Mouse (Mus musculus) stomach, embryonic 14.5 days (tissue): ENCODE results near the gene Tcl1b1. TPM values are rescaled to one million over a fixed set of nuclear protein-coding genes. Genes with fewer than 3 reads are reported as not detected.
"Not testable (repeated sequence)": the region's sequence is repeated elsewhere in the genome, so short reads cannot be mapped to it uniquely, and the experiment has no call there.

Experiments used
- ATAC-seq: fragments of 200-750 bp; cut with Nextera tagmentation; 2 replicates; pipeline ENCODE4 v1.8.0; 2017; ENCODE audit warnings: low read depth, moderate TSS enrichment; ENCODE audit not compliant: insufficient number of reproducible peaks, insufficient read depth, low FRiP score
- H3K27ac ChIP-seq: fragments of 300-500 bp; sonication (generic); 2 replicates; pipeline ENCODE4 v1.5.1; 2014; ENCODE audit warnings: mild to moderate bottlenecking, low read length, moderate library complexity, mixed read lengths
- H3K27me3 ChIP-seq: fragments of 300-500 bp; sonication (generic); 2 replicates; pipeline ENCODE4 v1.6.1; 2014; ENCODE audit warnings: low read length, control low read depth, mixed read lengths; ENCODE audit not compliant: control insufficient read depth, insufficient read depth
- H3K36me3 ChIP-seq: fragments of 300-500 bp; sonication (generic); 2 replicates; pipeline ENCODE4 v1.6.1; 2014; ENCODE audit warnings: mild to moderate bottlenecking, control low read depth, low read length, moderate library complexity, mixed read lengths; ENCODE audit not compliant: control insufficient read depth, insufficient read depth
- H3K4me1 ChIP-seq: fragments of 300-500 bp; sonication (generic); 2 replicates; pipeline ENCODE4 v1.6.1; 2014; ENCODE audit warnings: low read length, control low read depth, mixed read lengths; ENCODE audit not compliant: control insufficient read depth, insufficient read depth
- H3K4me2 ChIP-seq: fragments of 300-500 bp; sonication (generic); replicated peaks from 2 replicates; pipeline ENCODE4 v1.6.1; 2014; ENCODE audit warnings: low read depth, low read length, control low read depth
- H3K4me3 ChIP-seq: fragments of 300-500 bp; sonication (generic); 2 replicates; pipeline ENCODE4 v1.5.1; 2014; ENCODE audit warnings: low read depth, low read length, control low read depth
- H3K9ac ChIP-seq: fragments of 300-500 bp; sonication (generic); replicated peaks from 2 replicates; pipeline ENCODE4 v1.6.1; 2014; ENCODE audit warnings: low read depth, mild to moderate bottlenecking, control low read depth, low read length, moderate library complexity, mixed read lengths
- H3K9me3 ChIP-seq: fragments of 300-500 bp; sonication (generic); 2 replicates; pipeline ENCODE4 v1.6.1; 2016; ENCODE audit warnings: low read depth, low read length, control low read depth; ENCODE audit not compliant: control insufficient read depth
- WGBS: fragments of 180-500 bp; shearing (Covaris S2); extraction: QIAGEN DNeasy Blood & Tissue Kit; methylation state at CpG from one replicate; pipeline ENCODE4 v1.1.7; 2014; 5-methylcytosine and 5-hydroxymethylcytosine counted together
- polyA plus RNA-seq: library from polyadenylated mRNA; unstranded; fragments of >200 nt; fragmentation: Nextera tagmentation; extraction: Ambion mirVana; gene quantifications from 2 replicates; pipeline ENCODE4 v1.2.1, GENCODE M21; 2014

Tcl1b1 gene
- polyA plus RNA-seq, 1 experiment from 2014 or later: not detected

DNA sequence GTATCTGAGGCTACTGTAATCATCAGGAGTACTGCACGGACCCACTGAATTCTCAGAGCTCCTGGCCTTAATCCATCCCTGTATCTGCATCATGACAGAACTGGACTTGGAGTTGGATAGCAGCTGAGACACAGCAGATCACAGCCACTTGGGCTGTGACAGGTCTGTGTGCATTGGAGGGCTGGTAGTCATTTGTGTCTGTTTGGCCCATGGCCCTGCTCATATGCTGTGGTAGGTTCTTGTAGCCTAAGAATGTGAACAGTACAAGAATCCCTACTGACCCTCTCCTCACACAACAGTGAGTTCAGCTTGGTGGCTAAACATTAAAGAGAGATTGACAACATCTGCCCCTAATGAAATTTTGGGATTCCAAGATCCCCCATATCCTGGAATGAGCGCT lies 13.9 kb downstream of the Tcl1b1 start:
- 85% methylated on average over 2 of the region's 2 CpGs for WGBS
- Histone ChIP-seq H3K9me3 (no peaks in the 10 kb centered on the region), H3K4me1 (no peaks in the 10 kb centered on the region), H3K4me3 (no peak overlapping the region), H3K4me2 (no peak overlapping the region), H3K27ac (no peak overlapping the region), H3K27me3 (no peaks in the 10 kb centered on the region), H3K9ac (no peak overlapping the region), H3K36me3 (no peaks in the 10 kb centered on the region)
- no peak for ATAC-seq

DNA sequence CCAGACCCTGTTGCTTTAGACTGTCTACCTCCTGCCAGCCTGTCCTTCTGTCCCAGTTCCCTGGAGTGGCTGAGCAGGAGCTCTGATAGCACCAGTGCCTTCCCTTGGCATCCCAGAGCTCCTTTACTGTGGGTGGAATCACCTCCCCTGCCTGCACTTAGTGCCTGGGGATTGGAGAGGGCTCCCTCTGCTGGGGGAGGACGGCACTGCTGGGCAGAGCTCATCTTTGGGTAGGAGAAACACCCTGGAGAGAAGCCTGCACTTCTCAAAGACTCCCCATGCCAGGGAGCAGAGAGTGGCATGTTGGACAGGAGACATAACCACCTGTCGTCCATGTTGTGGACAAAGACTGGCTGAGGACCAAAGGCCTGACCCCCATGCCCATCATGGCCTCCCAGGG lies 14.8 kb downstream of the Tcl1b1 start:
- H3K9me3 ChIP-seq, ATAC-seq, H3K36me3 ChIP-seq, H3K27ac ChIP-seq, H3K9ac ChIP-seq, H3K4me2 ChIP-seq, H3K27me3 ChIP-seq, H3K4me3 ChIP-seq, H3K4me1 ChIP-seq: not testable (repeated sequence)
- WGBS: 21% methylated on average over 2 of the region's 2 CpGs

DNA sequence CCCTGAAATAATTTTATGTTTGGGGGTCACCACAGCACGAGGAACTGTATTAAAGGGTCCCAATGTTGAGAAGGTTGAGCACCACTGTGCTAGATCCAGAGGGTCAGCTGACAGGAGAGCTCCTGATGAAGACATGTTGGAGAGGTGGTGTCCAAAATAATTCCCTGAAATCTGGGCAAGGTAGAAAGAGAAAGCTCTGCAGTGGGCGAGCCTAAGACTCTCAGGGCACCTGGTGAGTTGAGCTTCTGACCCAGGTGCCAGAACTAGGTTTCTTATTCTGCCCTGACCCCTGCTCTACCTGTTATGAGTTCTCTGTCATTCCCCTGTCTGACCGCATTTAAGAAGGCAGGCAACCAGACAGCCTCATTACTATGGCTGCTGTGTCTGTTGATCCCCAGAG lies 16.6 kb downstream of the Tcl1b1 start, which contains the start of gene Tcl1b5:
Gene Tcl1b5 (plus strand): TSS at position 301 of the 400 bp plus-strand sequence.
- H3K4me1 ChIP-seq, H3K9ac ChIP-seq, ATAC-seq, H3K36me3 ChIP-seq, H3K4me3 ChIP-seq, H3K9me3 ChIP-seq, H3K27me3 ChIP-seq, H3K4me2 ChIP-seq, H3K27ac ChIP-seq: not testable (repeated sequence)
- 59% methylated on average over 3 of the region's 3 CpGs for WGBS

DNA sequence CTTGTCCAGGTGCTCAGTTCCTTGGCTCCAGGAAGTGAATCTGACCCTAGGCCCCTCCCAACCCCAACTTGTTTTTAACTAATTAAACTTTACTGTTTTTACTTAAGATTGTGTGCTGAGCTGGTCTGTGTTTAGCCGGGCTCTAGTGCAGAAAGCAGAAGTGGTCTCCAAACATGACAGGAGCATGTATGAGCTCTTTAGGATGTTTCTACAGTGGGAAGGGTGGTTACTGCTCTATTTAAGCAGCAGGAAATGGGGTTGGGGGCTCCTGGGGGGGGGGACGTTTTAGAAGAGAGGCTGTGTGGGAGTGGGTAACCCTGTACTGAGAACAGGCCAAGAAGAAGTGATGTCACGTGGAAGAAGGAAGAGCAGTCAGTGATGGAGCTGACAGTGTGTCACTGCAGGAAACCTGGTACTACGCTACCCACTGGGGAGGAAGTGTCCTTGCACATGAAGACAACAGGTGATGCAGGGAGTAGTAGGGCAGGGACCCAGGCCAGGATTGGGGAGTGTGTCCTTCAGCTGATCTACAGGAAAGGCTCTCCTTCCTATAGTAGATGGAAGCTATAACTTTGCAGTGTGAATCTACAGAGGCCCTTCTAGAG lies 21.7 kb downstream of the Tcl1b1 start:
- H3K9me3 ChIP-seq, H3K36me3 ChIP-seq, H3K27me3 ChIP-seq, H3K9ac ChIP-seq, H3K4me2 ChIP-seq, ATAC-seq, H3K4me3 ChIP-seq, H3K27ac ChIP-seq, H3K4me1 ChIP-seq: not testable (repeated sequence)
- 61% methylated on average over 4 of the region's 4 CpGs for WGBS

DNA sequence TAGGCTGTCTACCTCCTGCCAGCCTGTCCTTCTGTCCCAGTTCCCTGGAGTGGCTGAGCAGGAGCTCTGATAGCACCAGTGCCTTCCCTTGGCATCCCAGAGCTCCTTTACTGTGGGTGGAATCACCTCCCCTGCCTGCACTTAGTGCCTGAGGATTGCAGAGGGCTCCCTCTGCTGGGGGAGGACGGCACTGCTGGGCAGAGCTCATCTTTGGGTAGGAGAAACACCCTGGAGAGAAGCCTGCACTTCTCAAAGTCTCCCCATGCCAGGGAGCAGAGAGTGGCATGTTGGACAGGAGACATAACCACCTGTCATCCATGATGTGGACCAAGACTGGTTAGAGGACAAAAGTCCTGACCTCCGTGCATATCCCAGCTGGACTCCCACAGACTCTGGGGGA lies 29.5 kb downstream of the Tcl1b1 start:
- H3K9me3 ChIP-seq, H3K4me1 ChIP-seq, H3K27ac ChIP-seq, H3K27me3 ChIP-seq, H3K9ac ChIP-seq, H3K4me3 ChIP-seq, H3K4me2 ChIP-seq, H3K36me3 ChIP-seq, ATAC-seq: not testable (repeated sequence)
- 48% methylated on average over 2 of the region's 2 CpGs for WGBS

DNA sequence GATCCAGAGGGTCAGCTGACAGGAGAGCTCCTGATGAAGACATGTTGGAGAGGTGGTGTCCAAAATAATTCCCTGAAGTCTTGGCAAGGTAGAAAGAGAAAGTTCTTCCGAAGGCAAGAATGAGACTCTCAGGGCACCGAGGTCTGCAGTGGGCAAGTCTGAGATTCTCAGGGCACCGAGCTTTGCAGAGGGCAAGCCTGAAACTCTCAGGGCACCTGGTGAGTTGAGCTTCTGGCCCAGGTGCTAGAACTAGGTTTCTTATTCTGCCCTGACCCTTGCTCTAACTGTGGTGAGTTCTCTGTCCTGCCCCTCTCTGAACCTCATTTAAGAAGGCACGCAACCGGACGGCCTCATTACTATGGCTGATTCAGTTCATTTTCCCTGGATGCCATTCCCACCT lies 31.3 kb downstream of the Tcl1b1 start, which contains the start of gene Tcl1b3:
Gene Tcl1b3 (plus strand): TSS at position 301 of the 400 bp plus-strand sequence.
- H3K27me3 ChIP-seq, ATAC-seq, H3K4me3 ChIP-seq, H3K4me2 ChIP-seq, H3K9me3 ChIP-seq, H3K9ac ChIP-seq, H3K4me1 ChIP-seq, H3K27ac ChIP-seq, H3K36me3 ChIP-seq: not testable (repeated sequence)
- WGBS: 93% methylated on average over 6 of the region's 6 CpGs

DNA sequence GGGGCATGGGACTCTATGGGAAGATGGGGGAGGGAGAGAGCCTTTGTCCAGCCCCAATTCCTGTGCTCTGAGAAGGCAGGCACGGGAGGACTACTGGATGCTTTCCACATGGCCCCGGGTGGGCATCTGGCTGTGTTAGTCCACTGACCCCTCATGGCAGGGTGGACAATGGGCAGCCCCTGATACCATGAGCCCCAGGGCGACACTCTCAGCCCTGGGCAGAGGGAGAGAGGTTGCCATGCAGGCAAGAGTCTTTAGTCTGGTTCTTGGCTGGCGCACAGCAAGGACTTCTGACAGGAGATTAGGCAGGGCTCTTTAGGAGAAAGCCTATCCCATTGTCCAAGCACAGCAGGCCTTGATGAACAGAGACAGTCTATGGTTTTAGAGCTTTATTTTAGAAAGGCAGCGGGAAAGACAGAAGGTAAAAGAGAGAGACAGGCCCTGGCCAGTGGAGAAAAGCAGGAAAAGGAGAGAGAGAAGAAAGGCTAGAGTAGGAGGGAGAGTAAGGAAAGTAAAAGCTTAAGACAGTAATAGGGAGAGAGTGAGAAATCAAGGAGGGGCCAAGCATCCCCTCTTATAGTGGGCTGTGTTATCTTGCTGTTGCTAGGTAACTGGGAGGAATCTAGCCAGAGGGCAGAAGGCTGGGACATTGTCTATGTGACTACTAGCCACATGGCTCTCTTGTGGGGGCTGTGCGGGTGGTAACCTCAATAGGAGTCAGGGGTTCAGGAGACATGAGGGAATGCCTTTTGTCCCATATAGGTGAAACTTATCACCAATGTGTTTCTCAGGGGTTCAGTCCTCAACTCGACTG lies 40.4 kb downstream of the Tcl1b1 start:
- H3K36me3 ChIP-seq, H3K4me1 ChIP-seq, ATAC-seq, H3K27ac ChIP-seq, H3K27me3 ChIP-seq, H3K9me3 ChIP-seq, H3K4me3 ChIP-seq, H3K4me2 ChIP-seq, H3K9ac ChIP-seq: not testable (repeated sequence)
- 68% methylated on average over 7 of the region's 7 CpGs for WGBS

DNA sequence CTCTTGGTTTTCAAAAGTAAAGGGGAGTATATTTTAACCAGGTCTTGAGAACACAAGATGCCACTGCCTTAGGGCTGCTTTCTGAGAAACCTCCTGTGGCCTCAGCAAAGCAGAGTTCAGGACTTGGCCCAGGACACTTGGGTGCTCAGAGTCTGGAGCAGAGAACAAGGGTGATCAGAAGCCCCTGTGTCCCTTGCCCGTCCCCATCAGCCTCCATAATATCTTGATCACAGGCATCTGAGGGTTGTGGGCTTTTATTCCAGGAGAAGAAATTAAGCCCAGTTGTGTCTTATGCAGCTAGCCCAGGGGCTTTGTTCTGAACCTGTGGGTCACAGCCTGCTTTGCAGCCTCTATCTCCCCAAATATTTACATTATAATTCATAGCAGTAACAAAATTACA lies 42.2 kb downstream of the Tcl1b1 start, which contains the start of gene Tcl1b4:
Gene Tcl1b4 (plus strand): TSS at position 301 of the 400 bp plus-strand sequence.
- not testable (repeated sequence) for H3K9ac ChIP-seq, H3K36me3 ChIP-seq, ATAC-seq, H3K4me1 ChIP-seq, H3K4me3 ChIP-seq, H3K27me3 ChIP-seq, H3K9me3 ChIP-seq, H3K4me2 ChIP-seq, H3K27ac ChIP-seq
- WGBS: 72% methylated on average over 1 of the region's 1 CpGs
